8 mouse cellular contexts compared by ENCODE assay signal in the genomic region with DNA sequence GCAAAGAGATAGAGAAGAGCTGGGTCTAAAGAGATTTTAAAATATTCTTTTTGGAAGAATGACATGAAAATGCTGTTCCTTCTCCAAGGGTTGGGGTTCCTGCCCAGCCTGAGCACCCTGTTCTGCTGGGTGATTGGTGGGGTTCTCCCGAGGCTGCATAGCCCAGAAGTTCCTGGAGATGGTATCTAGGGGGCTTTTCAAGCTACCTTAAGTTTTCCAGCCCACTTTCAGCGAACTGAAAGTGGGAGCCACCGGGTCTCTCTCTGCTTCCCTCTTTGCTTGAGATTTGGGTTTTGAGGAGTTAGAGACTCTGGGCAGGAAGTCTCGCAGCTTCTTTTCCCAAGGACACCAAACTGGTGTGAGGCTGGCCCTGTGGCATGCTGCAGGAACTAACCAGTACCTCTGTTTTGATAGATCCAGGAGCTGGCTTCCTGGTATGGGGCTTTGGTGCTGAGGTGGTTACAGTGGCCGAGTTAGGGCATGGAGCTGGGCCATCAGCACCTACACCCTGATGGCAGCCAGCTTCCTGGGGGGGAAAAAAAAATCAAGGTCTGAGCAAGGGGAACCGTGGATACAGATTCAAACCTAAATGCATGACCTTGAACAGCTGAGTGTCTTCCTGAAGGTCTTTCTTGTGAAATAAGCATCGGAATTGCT. TPM values are rescaled to one million over a fixed set of nuclear protein-coding genes. Genes with fewer than 3 reads are reported as not detected.
DNase-seq lines count a peak whose midpoint lies in the region; ATAC-seq and TF ChIP-seq lines count a peak whose summit lies in the region.

No protein-coding gene starts in this region.

- WGBS in lung, postnatal 0 days, result 45% methylated on average over 7 of the region's 7 CpGs
- 87% methylated on average over 7 of the region's 7 CpGs for WGBS in forebrain, embryonic 14.5 days
- 83% methylated on average over 7 of the region's 7 CpGs for WGBS in limb, embryonic 10.5 days
- WGBS in small intestine, adult 2 months, result 16% methylated on average over 7 of the region's 7 CpGs

- H3K36me3 ChIP-seq in lung, postnatal 0 days (ENCODE audit: insufficient read depth, low read length), result no peaks in the 10 kb centered on the region
- no peaks in the 10 kb centered on the region for H3K36me3 ChIP-seq in forebrain, embryonic 14.5 days (ENCODE audit: control insufficient read depth, insufficient read depth, low read length)
- peaks cover 17% of the 10 kb centered on the region for H3K36me3 ChIP-seq in limb, embryonic 10.5 days
- peaks cover 4% of the 10 kb centered on the region for H3K36me3 ChIP-seq in small intestine, adult 2 months (ENCODE audit: control insufficient read depth, insufficient read depth, low read length)

- H3K4me3 ChIP-seq in lung, postnatal 0 days (ENCODE audit: low read depth, low read length), result peak overlapping the region; percentile 0; the same call in 1 of the 2 replicates
- H3K4me3 ChIP-seq in forebrain, embryonic 14.5 days (ENCODE audit: low read depth, low read length), result peak overlapping the region; percentile 16; the same call in 1 of the 2 replicates
- H3K4me3 ChIP-seq in limb, embryonic 10.5 days, result peak overlapping the region; percentile 80
- H3K4me3 ChIP-seq in small intestine, adult 2 months (ENCODE audit: low read depth, low read length), result peak overlapping the region; percentile 55

- no peak for TF ChIP-seq POLR2A in small intestine, adult 2 months (IDR thresholded peaks at IDR 0.05; ENCODE audit: low read depth, low read length)

- TF ChIP-seq EP300 in lung, postnatal 0 days (IDR thresholded peaks at IDR 0.05), result no peak

- ATAC-seq in lung, postnatal 0 days, result no peak
- no peak for ATAC-seq in forebrain, embryonic 14.5 days

- no peaks in the 10 kb centered on the region for H3K9me3 ChIP-seq in lung, postnatal 0 days (ENCODE audit: low read length)
- H3K9me3 ChIP-seq in forebrain, embryonic 14.5 days (replicated peaks; ENCODE audit: control insufficient read depth, low read length), result no peaks in the 10 kb centered on the region
- H3K9me3 ChIP-seq in limb, embryonic 10.5 days (replicated peaks), result no peaks in the 10 kb centered on the region

- no peak for TF ChIP-seq CTCF in lung, postnatal 0 days (IDR thresholded peaks at IDR 0.05)
- no peak for TF ChIP-seq CTCF in small intestine, adult 2 months (IDR thresholded peaks at IDR 0.05; ENCODE audit: extremely low read depth, insufficient read length, insufficient replicate concordance, low read depth, low read length)

- no peak for DNase-seq in lung, postnatal 0 days (ENCODE audit: low spot score)
- DNase-seq in lung, postnatal 14 days, result no peak
- DNase-seq in forebrain, embryonic 14.5 days (ENCODE audit: low spot score), result no peak
- DNase-seq in limb, embryonic 10.5 days (ENCODE audit: low spot score), result peak; percentile 29
- DNase-seq in cerebellum, adult 9-10 months, result no peak
- no peak for DNase-seq in embryo, embryonic 9.5 days (ENCODE audit: extremely low spot score)
- no peak for DNase-seq in lung, postnatal 10 days

- H3K27me3 ChIP-seq in lung, postnatal 0 days (replicated peaks; ENCODE audit: insufficient read depth, low read length), result no peaks in the 10 kb centered on the region
- H3K27me3 ChIP-seq in forebrain, embryonic 14.5 days (replicated peaks; ENCODE audit: control insufficient read depth, insufficient read depth, low read length), result no peaks in the 10 kb centered on the region
- H3K27me3 ChIP-seq in limb, embryonic 10.5 days (ENCODE audit: low read depth, poor library complexity, severe bottlenecking), result no peaks in the 10 kb centered on the region
- H3K27me3 ChIP-seq in small intestine, adult 2 months (ENCODE audit: control insufficient read depth, insufficient read depth, low read length), result no peaks in the 10 kb centered on the region

- H3K4me2 ChIP-seq in lung, postnatal 0 days (replicated peaks; ENCODE audit: low read depth, low read length), result peak overlapping the region; percentile 84
- peak overlapping the region; percentile 65 for H3K4me2 ChIP-seq in forebrain, embryonic 14.5 days (ENCODE audit: low read length)

- H3K27ac ChIP-seq in lung, postnatal 0 days (ENCODE audit: low read length), result no peak overlapping the region
- H3K27ac ChIP-seq in forebrain, embryonic 14.5 days (ENCODE audit: low read depth, low read length), result no peak overlapping the region
- H3K27ac ChIP-seq in limb, embryonic 10.5 days, result 0 out of 2 replicates have a peak overlapping the region, but pooled peaks have one; percentile 20
- peak overlapping the region; percentile 20; the same call in 1 of the 2 replicates for H3K27ac ChIP-seq in small intestine, adult 2 months (ENCODE audit: insufficient read depth, low read depth, low read length)

- peak overlapping the region; percentile 12 for H3K9ac ChIP-seq in lung, postnatal 0 days (replicated peaks; ENCODE audit: low read depth)
- H3K9ac ChIP-seq in forebrain, embryonic 14.5 days (ENCODE audit: low read length), result peak overlapping the region; percentile 96

- H3K4me1 ChIP-seq in lung, postnatal 0 days (ENCODE audit: insufficient read depth, low read depth, low read length), result peaks cover 24% of the 10 kb centered on the region
- H3K4me1 ChIP-seq in forebrain, embryonic 14.5 days (ENCODE audit: control insufficient read depth, insufficient read depth, low read length), result peaks cover 35% of the 10 kb centered on the region
- H3K4me1 ChIP-seq in limb, embryonic 10.5 days, result peaks cover 47% of the 10 kb centered on the region
- H3K4me1 ChIP-seq in small intestine, adult 2 months (ENCODE audit: control insufficient read depth, insufficient read depth, insufficient read length, low read length), result peaks cover 34% of the 10 kb centered on the region

RNA-seq across cellular contexts. Expression of gene Slc9a1, which starts 2.2 kb away (rescaled TPM):
- polyA plus RNA-seq in lung, postnatal 0 days (2015; fragmentation: Nextera tagmentation; extraction: Ambion mirVana), result 5.4 and 6.0 TPM in 2 replicates
- 4.4 and 7.3 TPM in 2 replicates for polyA plus RNA-seq in forebrain, embryonic 14.5 days (2014; fragmentation: Nextera tagmentation; extraction: Ambion mirVana)
- 8.7 and 9.0 TPM in 2 replicates for polyA plus RNA-seq in limb, embryonic 10.5 days (2016; fragmentation: Nextera tagmentation; extraction: Ambion mirVana)
- 35.4 and 46.3 TPM in 2 replicates for polyA plus RNA-seq in small intestine, adult 2 months (2012; rRNA removed)

RNA-seq across cellular contexts. Expression of gene Wdtc1, which starts 18.5 kb away (rescaled TPM):
- 9.2 and 9.9 TPM in 2 replicates for polyA plus RNA-seq in lung, postnatal 0 days (2015; fragmentation: Nextera tagmentation; extraction: Ambion mirVana)
- 17.5 and 18.9 TPM in 2 replicates for polyA plus RNA-seq in forebrain, embryonic 14.5 days (2014; fragmentation: Nextera tagmentation; extraction: Ambion mirVana)
- polyA plus RNA-seq in limb, embryonic 10.5 days (2016; fragmentation: Nextera tagmentation; extraction: Ambion mirVana), result 14.3 and 15.5 TPM in 2 replicates
- 49.3 and 90.5 TPM in 2 replicates for polyA plus RNA-seq in small intestine, adult 2 months (2012; rRNA removed)

Comparison
In these comparisons a context has a peak if more than half of its experiments do, and no peak if none do; other contexts are left out.
1. H3K27ac ChIP-seq: peak in limb, embryonic 10.5 days (single experiment) and small intestine, adult 2 months (single experiment); none in lung, postnatal 0 days (single experiment) and forebrain, embryonic 14.5 days (single experiment).
2. H3K4me3 ChIP-seq: peak in every context shown above with its lines; median percentile 80 in limb, embryonic 10.5 days; 55 in small intestine, adult 2 months; 16 in forebrain, embryonic 14.5 days; 0 in lung, postnatal 0 days.